Mouse (Mus musculus) midbrain, embryonic 16.5 days (tissue): ENCODE data around the gene Ybx1. TPM values are rescaled to one million over a fixed set of nuclear protein-coding genes. Genes with fewer than 3 reads are reported as not detected.
A peak's percentile ranks its signal among the peaks of the same experiment; 100 is the strongest.

ENCODE experiments used
- ATAC-seq: fragments of 200-750 bp; cut with Nextera tagmentation; 2 replicates; pipeline ENCODE4 v1.8.0; 2017; ENCODE audit warnings: moderate TSS enrichment
- H3K27ac ChIP-seq: fragments of 300-500 bp; sonication (generic); 2 replicates; pipeline ENCODE4 v1.5.1; 2014; ENCODE audit warnings: mild to moderate bottlenecking, low read length, mixed read lengths
- H3K27me3 ChIP-seq: fragments of 300-500 bp; sonication (generic); 2 replicates; pipeline ENCODE4 v1.6.1; 2014; ENCODE audit warnings: low read depth, low read length, mixed read lengths; ENCODE audit not compliant: control insufficient read depth, insufficient read depth
- H3K36me3 ChIP-seq: fragments of 300-500 bp; sonication (generic); 2 replicates; pipeline ENCODE4 v1.6.1; 2014; ENCODE audit warnings: mild to moderate bottlenecking, low read length, moderate library complexity, mixed read lengths; ENCODE audit not compliant: control insufficient read depth, insufficient read depth
- H3K4me1 ChIP-seq: fragments of 300-500 bp; sonication (generic); 2 replicates; pipeline ENCODE4 v1.6.1; 2014; ENCODE audit warnings: mild to moderate bottlenecking, low read length, mixed read lengths; ENCODE audit not compliant: control insufficient read depth, insufficient read depth
- H3K4me2 ChIP-seq: fragments of 300-500 bp; sonication (generic); 2 replicates; pipeline ENCODE4 v1.6.1; 2014; ENCODE audit warnings: mild to moderate bottlenecking, low read length, mixed read lengths
- H3K4me3 ChIP-seq: fragments of 300-500 bp; sonication (generic); 2 replicates; pipeline ENCODE4 v1.5.1; 2014; ENCODE audit warnings: low read depth, mild to moderate bottlenecking, low read length, moderate library complexity, mixed read lengths
- H3K9ac ChIP-seq: fragments of 300-500 bp; sonication (generic); 2 replicates; pipeline ENCODE4 v1.6.1; 2014; ENCODE audit warnings: low read depth, low read length, mixed read lengths
- H3K9me3 ChIP-seq: fragments of 300-500 bp; sonication (generic); replicated peaks from 2 replicates; pipeline ENCODE4 v1.6.1; 2014; ENCODE audit warnings: mild to moderate bottlenecking, low read length, mixed read lengths; ENCODE audit not compliant: control insufficient read depth, poor library complexity, severe bottlenecking
- WGBS: fragments of 180-500 bp; shearing (Covaris S2); extraction: QIAGEN DNeasy Blood & Tissue Kit; methylation state at CpG from one replicate; pipeline ENCODE4 v1.1.7; 2014; 5-methylcytosine and 5-hydroxymethylcytosine counted together
- polyA plus RNA-seq: library from polyadenylated mRNA; unstranded; fragments of >200 nt; fragmentation: Nextera tagmentation; extraction: Ambion mirVana; gene quantifications from 2 replicates; pipeline ENCODE4 v1.2.1, GENCODE M21; 2015

The Ybx1 gene
- polyA plus RNA-seq, 1 experiment from 2014 or later, result 716 TPM

DNA sequence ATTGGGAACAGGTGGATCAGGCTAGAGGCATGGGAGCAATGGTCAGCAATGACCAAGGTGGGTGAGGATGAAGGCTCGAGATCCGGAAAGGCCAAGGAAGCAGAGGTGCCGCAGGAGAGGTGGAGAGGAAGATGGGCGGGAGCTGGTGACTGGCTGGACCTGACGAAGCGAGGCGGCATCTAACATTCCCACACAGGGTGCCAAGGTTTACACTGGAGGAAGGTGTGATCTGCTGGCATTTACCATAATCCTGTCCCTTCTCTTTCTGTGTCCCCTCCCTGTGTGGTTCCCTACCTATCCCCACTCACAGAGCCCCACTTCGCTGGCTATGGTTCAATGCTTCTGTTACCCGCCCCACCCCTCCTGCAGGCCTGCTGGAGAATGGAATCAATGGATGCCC lies 48.4 kb downstream of the Ybx1 start:
- H3K4me1 ChIP-seq, result 0 out of 2 replicates have a peak, but pooled peaks cover 2% of the 10 kb centered on the region
- H3K4me3 ChIP-seq, result no peak overlapping the region
- WGBS, result 70% methylated on average over 9 of the region's 9 CpGs
- no peaks in the 10 kb centered on the region for H3K9me3 ChIP-seq
- H3K9ac ChIP-seq, result no peak overlapping the region
- no peak for ATAC-seq
- H3K36me3 ChIP-seq, result peaks cover 16% of the 10 kb centered on the region; the same call in 1 of the 2 replicates
- no peak overlapping the region for H3K27ac ChIP-seq
- H3K4me2 ChIP-seq, result no peak overlapping the region
- no peaks in the 10 kb centered on the region for H3K27me3 ChIP-seq

DNA sequence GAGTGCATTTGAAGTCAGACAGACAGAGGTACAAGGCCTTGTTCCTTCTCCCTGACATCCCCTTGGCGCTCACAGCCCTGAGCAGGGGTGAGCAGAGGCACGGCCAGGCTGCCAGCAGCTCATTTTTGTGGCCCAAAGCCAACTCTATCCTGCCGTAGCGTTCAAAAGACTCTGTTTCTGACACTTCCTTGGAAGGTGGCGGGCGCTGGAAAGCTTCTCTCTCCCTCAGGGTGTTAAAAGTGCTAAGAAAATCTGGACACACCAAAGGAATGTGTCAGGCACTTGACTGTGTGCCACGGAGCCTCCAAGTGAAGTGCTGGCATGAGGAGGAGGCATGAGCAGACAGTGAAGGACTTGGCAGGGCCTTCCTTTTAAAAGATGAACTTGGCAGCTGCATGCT lies 48.8 kb downstream of the Ybx1 start:
- H3K4me3 ChIP-seq, result no peak overlapping the region
- no peaks in the 10 kb centered on the region for H3K9me3 ChIP-seq
- H3K36me3 ChIP-seq, result peaks cover 16% of the 10 kb centered on the region; the same call in 1 of the 2 replicates
- H3K4me2 ChIP-seq, result no peak overlapping the region
- H3K4me1 ChIP-seq, result 0 out of 2 replicates have a peak, but pooled peaks cover 2% of the 10 kb centered on the region
- H3K27ac ChIP-seq, result no peak overlapping the region
- no peaks in the 10 kb centered on the region for H3K27me3 ChIP-seq
- no peak for ATAC-seq
- no peak overlapping the region for H3K9ac ChIP-seq
- 75% methylated on average over 7 of the region's 7 CpGs for WGBS

- Histone ChIP-seq H3K27ac (no peak overlapping the region), H3K9ac (no peak overlapping the region), H3K4me2 (no peak overlapping the region), H3K27me3 (no peaks in the 10 kb centered on the region), H3K4me1 (0 out of 2 replicates have a peak, but pooled peaks cover 2% of the 10 kb centered on the region), H3K9me3 (no peaks in the 10 kb centered on the region), H3K36me3 (peaks cover 16% of the 10 kb centered on the region; the same call in 1 of the 2 replicates), H3K4me3 (no peak overlapping the region)
- ATAC-seq, result no peak
- WGBS, result 84% methylated on average over 22 of the region's 22 CpGs
Observed at GRCm38 (mm10) chr4:119244468-119245240, 49.8 kb downstream of the Ybx1 start.

- Histone ChIP-seq H3K9me3 (no peaks in the 10 kb centered on the region), H3K4me3 (no peak overlapping the region), H3K4me2 (no peak overlapping the region), H3K27ac (no peak overlapping the region), H3K4me1 (0 out of 2 replicates have a peak, but pooled peaks cover 4% of the 10 kb centered on the region), H3K36me3 (peaks cover 16% of the 10 kb centered on the region; the same call in 1 of the 2 replicates), H3K27me3 (no peaks in the 10 kb centered on the region), H3K9ac (no peak overlapping the region)
- WGBS, result 93% methylated on average over 12 of the region's 12 CpGs
- no peak for ATAC-seq
Observed at GRCm38 (mm10) chr4:119242571-119242970, 51.8 kb downstream of the Ybx1 start.

DNA sequence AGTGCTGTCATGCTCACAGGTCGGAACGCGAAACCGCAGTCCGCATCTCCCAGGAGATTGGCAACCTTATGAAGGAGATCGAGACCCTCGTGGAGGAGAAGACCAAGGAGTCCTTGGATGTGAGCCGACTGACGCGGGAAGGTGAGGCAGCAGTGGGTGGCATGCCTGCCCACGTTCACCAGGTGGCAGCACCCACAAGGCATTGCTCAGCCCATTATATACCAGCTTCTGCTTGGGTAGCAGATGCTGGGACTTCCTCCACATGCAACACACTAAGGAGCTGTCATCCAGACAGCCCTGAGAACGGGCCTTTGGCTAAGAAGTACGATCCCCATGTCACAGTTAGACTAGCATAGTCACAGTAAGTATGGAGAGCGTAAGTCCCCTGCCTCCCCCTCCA lies 52.7 kb downstream of the Ybx1 start:
- Histone ChIP-seq H3K9me3 (no peaks in the 10 kb centered on the region), H3K27ac (no peak overlapping the region), H3K36me3 (peaks cover 16% of the 10 kb centered on the region), H3K4me3 (no peak overlapping the region), H3K9ac (no peak overlapping the region), H3K4me1 (0 out of 2 replicates have a peak, but pooled peaks cover 4% of the 10 kb centered on the region), H3K4me2 (no peak overlapping the region), H3K27me3 (no peaks in the 10 kb centered on the region)
- no peak for ATAC-seq
- WGBS, result 89% methylated on average over 14 of the region's 14 CpGs

DNA sequence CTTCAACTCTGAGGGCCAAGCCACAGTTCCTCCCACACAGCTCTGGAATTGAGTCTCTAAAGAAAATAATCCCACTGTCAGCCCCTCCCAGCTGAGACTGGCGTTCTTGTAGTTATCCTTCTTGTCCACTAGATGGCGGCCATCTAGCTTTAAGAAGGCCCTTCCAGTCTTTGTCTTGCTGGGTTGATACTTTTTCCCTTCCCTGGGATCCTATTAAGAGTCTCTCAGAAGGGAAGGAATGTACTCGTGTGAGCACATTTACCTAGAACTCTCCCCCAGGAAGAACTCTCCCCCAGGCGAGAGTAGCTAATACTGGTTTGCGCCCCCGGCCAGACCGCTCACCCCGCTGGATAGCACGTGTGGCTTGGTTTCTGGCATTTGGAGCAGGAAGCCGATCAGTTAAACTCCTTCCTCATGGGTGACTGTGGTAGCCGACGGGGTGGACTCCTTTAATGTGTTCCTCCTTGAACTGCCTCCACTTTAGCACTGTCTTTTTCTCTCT lies 55.2 kb downstream of the Ybx1 start:
- WGBS, result 44% methylated on average over 12 of the region's 12 CpGs
- peaks cover 16% of the 10 kb centered on the region for H3K36me3 ChIP-seq
- peak overlapping the region; percentile 31 for H3K4me2 ChIP-seq
- peak; percentile 69 for ATAC-seq
- peak overlapping the region; percentile 74 for H3K27ac ChIP-seq
- H3K4me3 ChIP-seq, result no peak overlapping the region
- peaks cover 8% of the 10 kb centered on the region for H3K4me1 ChIP-seq
- peak overlapping the region; percentile 31; the same call in 1 of the 2 replicates for H3K9ac ChIP-seq
- no peaks in the 10 kb centered on the region for H3K27me3 ChIP-seq
- no peaks in the 10 kb centered on the region for H3K9me3 ChIP-seq

DNA sequence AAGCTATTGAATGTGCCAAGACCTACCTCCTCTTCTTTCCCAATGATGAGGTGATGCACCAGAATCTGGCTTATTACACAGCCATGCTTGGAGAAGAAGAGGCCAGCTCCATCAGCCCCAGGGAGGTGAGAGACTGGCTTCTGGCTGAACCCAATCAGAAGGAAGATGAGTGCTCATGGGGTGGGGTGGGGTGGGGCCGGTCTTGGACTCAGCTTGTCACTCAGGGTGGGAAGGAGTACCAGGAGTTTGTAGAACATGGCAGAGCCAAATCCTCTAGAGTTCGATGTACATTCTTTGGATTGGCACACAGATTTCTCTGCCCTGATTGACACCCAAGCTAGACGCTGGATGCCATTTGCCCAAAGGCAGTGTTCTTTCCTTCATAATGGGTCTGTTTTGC lies 55.7 kb downstream of the Ybx1 start:
- H3K27ac ChIP-seq, result no peak overlapping the region
- no peak overlapping the region for H3K9ac ChIP-seq
- no peaks in the 10 kb centered on the region for H3K9me3 ChIP-seq
- H3K27me3 ChIP-seq, result no peaks in the 10 kb centered on the region
- ATAC-seq, result no peak
- H3K4me1 ChIP-seq, result peaks cover 13% of the 10 kb centered on the region
- H3K4me2 ChIP-seq, result no peak overlapping the region
- WGBS, result 70% methylated on average over 3 of the region's 3 CpGs
- H3K4me3 ChIP-seq, result no peak overlapping the region
- H3K36me3 ChIP-seq, result peaks cover 16% of the 10 kb centered on the region

DNA sequence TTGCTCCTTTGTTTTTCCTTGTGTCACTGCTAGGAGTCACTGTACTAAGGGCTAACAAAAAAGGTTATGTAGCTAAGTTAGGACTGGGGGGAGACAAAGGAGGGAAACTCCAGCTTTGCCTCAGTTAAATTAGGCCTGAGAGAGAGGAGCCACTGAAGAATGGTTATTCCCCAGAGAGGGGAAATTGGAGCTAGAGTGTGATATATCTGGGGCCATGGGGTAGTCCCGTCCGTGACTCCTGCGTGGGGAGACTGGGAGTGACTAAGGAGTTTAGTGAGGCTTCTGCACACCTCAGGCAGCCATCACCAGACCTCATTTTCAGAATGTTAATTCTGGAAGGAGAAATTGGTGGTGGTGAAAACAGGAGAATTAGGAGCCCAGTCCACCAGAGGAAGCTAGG lies 60.1 kb downstream of the Ybx1 start:
- Histone ChIP-seq H3K27me3 (no peaks in the 10 kb centered on the region), H3K9me3 (no peaks in the 10 kb centered on the region), H3K4me1 (peaks cover 16% of the 10 kb centered on the region), H3K27ac (no peak overlapping the region), H3K9ac (no peak overlapping the region; the same call in 1 of the 2 replicates), H3K4me2 (peak overlapping the region; percentile 93), H3K36me3 (no peaks in the 10 kb centered on the region; the same call in 1 of the 2 replicates), H3K4me3 (peak overlapping the region; percentile 86)
- no peak for ATAC-seq
- 83% methylated on average over 3 of the region's 3 CpGs for WGBS

- ATAC-seq, result peak; percentile 61
- Histone ChIP-seq H3K27me3 (no peaks in the 10 kb centered on the region), H3K9ac (peak overlapping the region; percentile 80), H3K36me3 (no peaks in the 10 kb centered on the region; the same call in 1 of the 2 replicates), H3K27ac (peak overlapping the region; percentile 75), H3K4me2 (peak overlapping the region; percentile 93), H3K4me1 (peaks cover 14% of the 10 kb centered on the region), H3K4me3 (peak overlapping the region; percentile 86), H3K9me3 (no peaks in the 10 kb centered on the region)
- WGBS, result 0% methylated on average over 36 of the region's 36 CpGs
Observed at GRCm38 (mm10) chr4:119233256-119233901, 61.0 kb downstream of the Ybx1 start.
